In genomic region chr11:62539089-62539890, GRCm38 (mm10) we compare ENCODE assay signal across 8 mouse cellular contexts. TPM values are rescaled to one million over a fixed set of nuclear protein-coding genes. Genes with fewer than 3 reads are reported as not detected.
DNase-seq lines count a peak whose midpoint lies in the region; ATAC-seq and TF ChIP-seq lines count a peak whose summit lies in the region.

Gene Cenpv, minus strand, starts transcription at chr11:62539261.

- peak; percentile 70 for TF ChIP-seq POLR2A in myocyte (IDR thresholded peaks at IDR 0.05; ENCODE audit: insufficient read length, low read depth)

- peak; percentile 75 for DNase-seq in CD4-positive, CD25-positive, alpha-beta regulatory T cell, adult 2 months (ENCODE audit: low read depth, low spot score)
- DNase-seq in brain, embryonic 18.5 days (ENCODE audit: low read depth, low spot score) = peak; percentile 42
- DNase-seq in forebrain, embryonic 10.5 days (ENCODE audit: extremely low spot score, low spot score) = peak; percentile 71
- DNase-seq in kidney, postnatal 10 days = peak; percentile 87
- DNase-seq in liver, embryonic 11.5 days (ENCODE audit: low spot score) = peak; percentile 83
- peak; percentile 61 for DNase-seq in splenic B cell, adult 2 months (ENCODE audit: low read depth, low spot score)

- H3K27me3 ChIP-seq in forebrain, embryonic 10.5 days (ENCODE audit: poor library complexity, severe bottlenecking) = peaks cover 35% of the 10 kb centered on the region
- 0 out of 2 replicates have a peak, but pooled peaks cover 4% of the 10 kb centered on the region for H3K27me3 ChIP-seq in heart, embryonic 14.5 days (ENCODE audit: control insufficient read depth, insufficient read depth, low read length)
- H3K27me3 ChIP-seq in liver, embryonic 11.5 days (replicated peaks; ENCODE audit: control insufficient read depth, insufficient read depth, low read length) = 0 out of 2 replicates have a peak, but pooled peaks cover 2% of the 10 kb centered on the region
- no peaks in the 10 kb centered on the region for H3K27me3 ChIP-seq in myocyte (ENCODE audit: control insufficient read depth, insufficient read depth, insufficient read length)
- H3K27me3 ChIP-seq in splenic B cell, adult 2 months (ENCODE audit: control insufficient read depth, insufficient read depth, low read length, poor library complexity, severe bottlenecking) = no peaks in the 10 kb centered on the region

- no peaks in the 10 kb centered on the region for H3K79me2 ChIP-seq in myocyte (ENCODE audit: control insufficient read depth, insufficient read depth)

- H3K9ac ChIP-seq in heart, embryonic 14.5 days (ENCODE audit: low read length) = peak within 1 kb of the TSS; percentile 90
- H3K9ac ChIP-seq in liver, embryonic 11.5 days (ENCODE audit: low read depth, low read length) = peak within 1 kb of the TSS; percentile 87

- H3ac ChIP-seq in myocyte (ENCODE audit: control insufficient read depth, insufficient read length) = peak within 1 kb of the TSS; percentile 81

- peaks cover 17% of the 10 kb centered on the region for H3K36me3 ChIP-seq in forebrain, embryonic 10.5 days (replicated peaks)
- H3K36me3 ChIP-seq in heart, embryonic 14.5 days (ENCODE audit: control insufficient read depth, insufficient read depth, low read length) = no peaks in the 10 kb centered on the region
- H3K36me3 ChIP-seq in liver, embryonic 11.5 days (ENCODE audit: control insufficient read depth, insufficient read depth, low read length) = no peaks in the 10 kb centered on the region
- H3K36me3 ChIP-seq in myocyte (ENCODE audit: control insufficient read depth, insufficient read depth) = no peaks in the 10 kb centered on the region
- no peaks in the 10 kb centered on the region for H3K36me3 ChIP-seq in splenic B cell, adult 2 months (ENCODE audit: control insufficient read depth, insufficient read depth, low read length, poor library complexity, severe bottlenecking)

- peak within 1 kb of the TSS; percentile 85 for H3K4me2 ChIP-seq in heart, embryonic 14.5 days (ENCODE audit: low read length)
- H3K4me2 ChIP-seq in liver, embryonic 11.5 days = peak within 1 kb of the TSS; percentile 80
- H3K4me2 ChIP-seq in myocyte (ENCODE audit: low read depth) = peak within 1 kb of the TSS; percentile 99

- 6% methylated on average over 57 of the region's 57 CpGs for WGBS in forebrain, embryonic 10.5 days
- WGBS in heart, embryonic 14.5 days = 10% methylated on average over 41 of the region's 57 CpGs
- 7% methylated on average over 51 of the region's 57 CpGs for WGBS in liver, embryonic 11.5 days

- no peaks in the 10 kb centered on the region for H3K9me3 ChIP-seq in forebrain, embryonic 10.5 days
- H3K9me3 ChIP-seq in heart, embryonic 14.5 days (ENCODE audit: control insufficient read depth, low read length) = no peaks in the 10 kb centered on the region
- no peaks in the 10 kb centered on the region for H3K9me3 ChIP-seq in liver, embryonic 11.5 days (ENCODE audit: control insufficient read depth, low read length)

- ATAC-seq in heart, embryonic 14.5 days (ENCODE audit: insufficient number of reproducible peaks, insufficient read depth, low FRiP score, low read depth) = peak; percentile 68
- peak; percentile 79 for ATAC-seq in liver, embryonic 11.5 days (replicated peaks; ENCODE audit: low FRiP score)

- peak within 1 kb of the TSS; percentile 94 for H3K27ac ChIP-seq in forebrain, embryonic 10.5 days
- peak within 1 kb of the TSS in 1 of 2 experiments; percentile 61; a peak in 2 of 4 replicates for H3K27ac ChIP-seq in heart, embryonic 14.5 days (replicated peaks in 1 of 2; ENCODE audit: control insufficient read depth in 1 of 2, insufficient read depth in 1 of 2, low read depth in 2 of 2, low read length in 2 of 2)
- peak within 1 kb of the TSS; percentile 54; the same call in 1 of the 2 replicates for H3K27ac ChIP-seq in liver, embryonic 11.5 days (ENCODE audit: low read depth, low read length)

- peaks cover 27% of the 10 kb centered on the region for H3K4me1 ChIP-seq in forebrain, embryonic 10.5 days
- peaks cover 7% of the 10 kb centered on the region in 2 experiments; a peak in 2 of 4 replicates for H3K4me1 ChIP-seq in heart, embryonic 14.5 days (ENCODE audit: control insufficient read depth in 2 of 2, insufficient read depth in 2 of 2, low read length in 2 of 2)
- H3K4me1 ChIP-seq in liver, embryonic 11.5 days (replicated peaks; ENCODE audit: control insufficient read depth, insufficient read depth, low read length) = peaks cover 5% of the 10 kb centered on the region; the same call in 1 of the 2 replicates

- H3K4me3 ChIP-seq in forebrain, embryonic 10.5 days = peak within 1 kb of the TSS; percentile 76
- peak within 1 kb of the TSS; percentile 78 to 86 for H3K4me3 ChIP-seq in heart, embryonic 14.5 days (ENCODE audit: control insufficient read depth in 1 of 2, insufficient read depth in 1 of 2, low read depth in 1 of 2, low read length in 2 of 2)
- peak within 1 kb of the TSS; percentile 82 for H3K4me3 ChIP-seq in liver, embryonic 11.5 days (ENCODE audit: low read depth, low read length)
- H3K4me3 ChIP-seq in myocyte = peak within 1 kb of the TSS; percentile 41

TF ChIP-seq in myocyte, 11 proteins besides CTCF, POLR2A, EP300 and RAD21:
- no peak for TF ChIP-seq TCF12 (IDR thresholded peaks at IDR 0.05; ENCODE audit: insufficient read depth, poor library complexity, severe bottlenecking)
- TF ChIP-seq USF1 (IDR thresholded peaks at IDR 0.05; ENCODE audit: low read depth) = no peak
- TF ChIP-seq E2F4 (IDR thresholded peaks at IDR 0.05; ENCODE audit: insufficient read depth) = no peak
- TF ChIP-seq MYOG (IDR thresholded peaks at IDR 0.05; ENCODE audit: control insufficient read depth in 1 of 3, insufficient read depth in 1 of 3, insufficient read length in 2 of 3, low read depth in 2 of 3) = no peak
- TF ChIP-seq SRF (IDR thresholded peaks at IDR 0.05; ENCODE audit: control insufficient read depth, insufficient read length, low read depth) = no peak
- no peak for TF ChIP-seq POLR2AphosphoS2 (IDR thresholded peaks at IDR 0.05; ENCODE audit: insufficient read length, low read depth)
- TF ChIP-seq CEBPB (IDR thresholded peaks at IDR 0.05; ENCODE audit: insufficient read depth, poor library complexity, severe bottlenecking) = no peak
- no peak for TF ChIP-seq MAX (IDR thresholded peaks at IDR 0.05; ENCODE audit: low read depth)
- no peak for TF ChIP-seq TCF3 (IDR thresholded peaks at IDR 0.05; ENCODE audit: insufficient read length, low read depth)
- no peak for TF ChIP-seq MYOD1 (IDR thresholded peaks at IDR 0.05; ENCODE audit: control insufficient read depth in 1 of 3, insufficient read length in 2 of 3, low read depth in 2 of 3)
- TF ChIP-seq REST (IDR thresholded peaks at IDR 0.05; ENCODE audit: insufficient read depth, insufficient read length) = no peak

RNA-seq across cellular contexts. Expression of gene Cenpv, which starts in this region (rescaled TPM):
- 35.6 and 38.6 TPM in 2 replicates for polyA plus RNA-seq in forebrain, embryonic 10.5 days (2016; fragmentation: Nextera tagmentation; extraction: Ambion mirVana)
- polyA plus RNA-seq in heart, embryonic 14.5 days (2014; fragmentation: Nextera tagmentation; extraction: Ambion mirVana) = 29.8 and 37.7 TPM in 2 replicates
- polyA plus RNA-seq in liver, embryonic 11.5 days (2014; fragmentation: Nextera tagmentation; extraction: Ambion mirVana) = 34.3 and 38.4 TPM in 2 replicates
- 11.1 TPM for polyA plus RNA-seq in myocyte (2012; fragmentation: generic; extraction: Trizol)
